Mouse (Mus musculus) monocyte, adult 2 months (primary cell): Measurements from ENCODE around the gene Slc25a34.

Source experiments
- DNase-seq, 2 experiments: peaks; one replicate each; pipeline ENCODE4 v3.0.0; 2022; ENCODE audit warnings: low spot score in 2 of 2, low read depth in 1 of 2

Slc25a34 gene

DNA sequence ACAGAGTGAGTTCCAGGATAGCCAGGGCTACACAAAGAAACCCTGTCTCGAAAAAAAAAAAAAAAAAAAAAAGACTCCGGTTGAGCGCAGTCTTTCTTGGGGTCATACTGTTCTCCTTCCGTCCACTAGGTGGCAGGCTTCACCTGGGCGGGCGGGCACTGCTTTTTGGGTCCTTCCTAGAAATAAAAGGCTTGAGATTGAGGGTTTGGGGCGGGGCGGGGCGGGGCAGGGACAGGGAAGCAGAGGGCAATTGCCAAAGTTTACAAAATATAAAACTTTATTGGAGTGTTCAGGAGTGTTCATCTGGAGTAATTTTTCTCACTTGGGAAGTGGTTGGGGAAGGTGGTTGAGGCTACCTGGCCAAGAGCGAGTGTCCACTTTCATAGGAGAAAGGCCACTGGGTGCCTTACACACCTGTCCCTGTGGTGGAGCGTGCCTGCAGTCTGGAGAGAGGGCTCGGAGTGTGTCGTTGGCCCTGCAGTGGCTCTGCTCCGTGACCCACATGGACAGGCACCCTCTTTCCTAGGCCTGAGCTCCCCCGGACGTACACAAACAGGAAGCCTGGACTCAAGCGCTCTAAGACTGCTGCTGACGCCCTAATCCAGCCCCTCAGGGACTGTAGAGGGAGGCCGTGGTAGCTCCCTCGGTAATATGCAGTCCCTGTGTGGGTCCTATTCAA is 4.9 kb downstream of the Slc25a34 start, which contains the start of gene Tmem82:
Tmem82 (minus strand) TSS at position 69 of the 679 bp plus-strand sequence.
- peak in 1 of 2 experiments; percentile 33 for DNase-seq

- no peak for DNase-seq
These were observed 5.6 kb downstream of the Slc25a34 start for GRCm38 (mm10) chr4:141617863-141618564.

- peak; percentile 42 to 51 for DNase-seq
These were observed 6.3 kb downstream of the Slc25a34 start for GRCm38 (mm10) chr4:141617299-141617698.

DNA sequence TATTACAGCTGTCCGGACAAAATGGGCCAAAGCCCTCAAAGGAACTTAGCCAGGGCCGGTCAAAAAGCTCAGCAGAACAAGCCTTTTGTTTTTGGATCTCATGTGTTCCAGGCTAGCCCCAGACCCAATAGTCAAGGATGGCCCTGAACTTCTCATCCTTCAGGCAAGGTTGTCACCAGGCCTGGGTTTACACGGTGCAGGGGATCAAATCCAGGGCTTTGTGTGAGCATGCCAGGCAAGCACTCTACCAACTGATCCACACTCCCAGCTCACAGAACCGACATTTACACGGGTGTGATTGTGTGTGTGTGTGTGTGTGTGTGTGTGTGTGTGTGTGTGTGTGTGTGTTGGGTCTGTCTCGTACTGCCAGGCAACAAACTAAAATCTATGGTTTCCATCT is 6.8 kb downstream of the Slc25a34 start:
- no peak for DNase-seq

DNA sequence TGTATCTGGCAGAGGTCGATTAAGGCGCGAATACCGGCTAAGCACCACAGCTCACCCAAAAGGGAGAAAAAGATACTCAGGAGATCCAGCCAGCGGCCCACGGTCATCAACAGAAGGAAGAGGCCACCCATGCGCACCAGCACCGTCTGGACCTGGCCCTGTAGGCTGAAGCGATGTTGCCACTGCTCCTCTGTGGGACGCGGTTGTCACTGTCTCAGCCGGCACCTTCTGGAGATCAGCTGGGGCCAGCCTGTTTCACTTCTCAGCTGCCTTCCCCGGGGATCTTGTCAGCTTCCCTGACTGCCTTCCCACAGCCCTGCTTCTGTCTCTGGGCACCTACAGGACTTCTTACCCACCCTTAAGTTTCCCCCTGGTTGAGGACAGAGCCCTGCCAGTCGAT is 8.7 kb downstream of the Slc25a34 start:
- DNase-seq: no peak

DNA sequence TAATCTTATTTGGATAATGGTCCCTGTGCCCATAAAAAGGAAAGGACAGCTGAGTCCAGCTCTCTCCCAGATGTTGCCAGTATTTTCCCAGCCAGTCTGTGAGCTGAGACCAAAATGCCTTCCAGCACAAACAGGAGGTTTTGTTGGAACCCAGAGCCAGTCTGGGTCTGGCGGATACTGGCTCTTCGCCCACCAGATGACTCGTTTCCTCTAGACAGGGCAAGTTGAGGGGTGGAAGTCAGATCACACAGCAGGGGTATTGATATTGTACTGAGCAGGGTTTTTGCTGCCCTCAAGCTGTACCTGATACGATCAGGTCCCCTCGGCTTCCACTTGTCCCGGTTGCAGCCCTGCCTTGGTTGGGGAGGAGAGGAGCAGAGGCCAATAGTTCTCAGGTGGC is 14.1 kb downstream of the Slc25a34 start:
- no peak for DNase-seq

DNA sequence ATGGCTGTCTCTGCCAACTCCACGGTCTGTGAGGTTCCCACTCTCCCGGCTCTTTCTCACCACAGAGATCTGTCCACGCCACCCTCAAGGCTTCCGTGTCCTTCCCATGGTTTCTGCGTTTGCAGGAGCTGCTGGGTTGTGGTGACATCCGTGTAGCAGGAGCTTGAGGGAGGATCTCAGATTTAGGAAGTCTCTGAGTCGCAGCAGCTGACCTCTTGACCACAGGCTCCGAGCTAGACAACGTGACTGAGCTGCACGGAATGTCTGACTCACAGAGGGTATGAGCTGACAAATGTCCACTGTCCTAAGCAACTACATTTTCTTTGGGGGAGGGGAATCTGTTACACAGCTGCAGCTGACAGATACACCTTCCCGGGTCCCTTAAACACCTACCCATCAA is 17.8 kb downstream of the Slc25a34 start, which contains the start of gene Fblim1:
Fblim1 (minus strand) TSS at position 236 of the 400 bp plus-strand sequence.
- no peak for DNase-seq

- no peak for DNase-seq
These were observed 18.2 kb downstream of the Slc25a34 start for GRCm38 (mm10) chr4:141605421-141605820.

GRCm38 (mm10) chr4:141604493-141604892 is 19.1 kb downstream of the Slc25a34 start:
- DNase-seq: no peak

GRCm38 (mm10) chr4:141603921-141604320 is 19.7 kb downstream of the Slc25a34 start:
- DNase-seq: no peak

DNA sequence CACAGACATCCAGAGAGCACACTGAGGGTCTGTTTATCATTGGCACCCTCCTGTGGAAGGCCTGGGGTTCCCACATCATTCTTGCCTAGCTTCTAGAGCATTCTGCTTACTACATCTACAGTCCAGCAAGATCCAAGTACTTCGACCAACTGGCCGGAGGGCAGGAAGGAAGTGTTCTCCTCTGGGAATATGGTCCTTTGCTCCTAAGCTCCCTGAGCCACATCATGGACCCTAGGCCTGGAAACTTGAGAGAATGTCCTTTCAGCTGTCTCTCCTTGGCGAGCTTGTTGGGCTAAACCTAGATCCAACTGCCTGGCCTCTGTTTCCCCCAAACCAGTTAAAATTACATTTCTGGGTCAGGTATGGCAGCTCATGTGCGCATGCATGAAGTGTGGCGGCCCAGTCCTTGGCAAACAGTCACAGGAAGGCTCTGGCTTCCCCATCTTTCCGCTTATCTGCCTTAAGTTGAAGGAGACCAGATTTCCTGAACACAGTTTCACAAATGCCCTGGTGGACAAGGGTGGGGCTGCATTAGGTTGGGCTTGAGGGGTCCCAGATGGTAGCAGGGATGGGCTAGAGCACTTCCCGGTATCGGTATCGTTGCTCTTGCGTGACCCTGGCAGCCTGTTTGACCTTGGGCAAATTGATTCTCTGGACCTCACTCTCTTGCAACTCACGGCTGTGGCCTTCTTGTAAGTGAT is 20.9 kb downstream of the Slc25a34 start:
- no peak for DNase-seq

DNA sequence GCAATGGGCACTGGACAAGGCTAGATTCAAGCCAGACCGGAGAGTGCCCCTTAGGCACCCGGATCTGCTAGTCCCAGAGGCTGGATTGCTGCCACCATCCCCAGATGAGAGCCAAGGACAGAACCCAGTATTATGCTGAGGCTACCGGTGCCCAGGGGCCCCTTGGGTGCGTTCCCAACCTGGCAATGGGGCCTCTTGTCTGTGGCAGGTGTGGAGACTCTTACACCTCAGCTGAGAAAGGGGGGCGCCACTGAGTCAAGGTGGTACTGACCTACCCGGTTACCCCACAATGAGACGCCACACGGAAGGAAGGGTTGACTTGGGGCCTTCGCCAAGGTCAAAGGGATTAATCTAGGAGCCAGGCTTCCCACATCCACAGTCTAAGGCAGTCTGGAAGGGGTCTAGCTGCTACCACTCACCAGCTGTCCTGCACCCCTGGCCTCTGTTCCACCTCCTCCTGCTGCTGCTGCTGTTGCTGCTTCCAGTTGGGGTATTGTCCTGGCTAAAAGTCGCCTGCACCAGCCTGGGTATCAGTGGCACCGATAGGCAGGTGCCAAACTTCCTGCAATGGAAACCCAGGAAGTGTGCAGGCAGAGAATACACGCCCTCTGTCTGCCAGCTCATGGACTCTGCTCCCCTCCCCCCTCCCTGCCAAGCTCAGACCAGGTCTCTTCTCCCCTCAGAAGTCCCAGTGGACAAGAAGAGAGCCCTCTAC is 22.3 kb downstream of the Slc25a34 start:
- no peak for DNase-seq

DNA sequence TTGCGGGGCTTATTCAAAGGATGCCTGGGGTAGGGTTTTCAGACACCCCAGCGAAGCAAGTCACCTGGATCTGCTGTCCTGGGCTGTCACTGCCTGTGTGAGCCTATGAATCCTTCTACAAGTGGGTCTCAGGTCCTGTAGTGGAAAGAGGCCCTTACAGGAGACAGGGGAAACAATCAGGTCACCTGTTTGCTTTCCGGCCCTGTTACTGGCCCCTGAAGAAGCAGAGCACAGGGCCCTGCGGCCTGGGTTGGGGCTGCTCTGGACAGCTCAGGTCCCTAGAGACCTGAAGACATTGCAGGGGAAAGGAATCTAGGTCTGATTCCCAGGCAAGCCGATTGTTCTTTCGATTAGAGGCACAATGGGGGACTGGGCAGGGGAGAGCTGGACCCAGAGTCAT is 23.3 kb downstream of the Slc25a34 start:
- DNase-seq: no peak

DNA sequence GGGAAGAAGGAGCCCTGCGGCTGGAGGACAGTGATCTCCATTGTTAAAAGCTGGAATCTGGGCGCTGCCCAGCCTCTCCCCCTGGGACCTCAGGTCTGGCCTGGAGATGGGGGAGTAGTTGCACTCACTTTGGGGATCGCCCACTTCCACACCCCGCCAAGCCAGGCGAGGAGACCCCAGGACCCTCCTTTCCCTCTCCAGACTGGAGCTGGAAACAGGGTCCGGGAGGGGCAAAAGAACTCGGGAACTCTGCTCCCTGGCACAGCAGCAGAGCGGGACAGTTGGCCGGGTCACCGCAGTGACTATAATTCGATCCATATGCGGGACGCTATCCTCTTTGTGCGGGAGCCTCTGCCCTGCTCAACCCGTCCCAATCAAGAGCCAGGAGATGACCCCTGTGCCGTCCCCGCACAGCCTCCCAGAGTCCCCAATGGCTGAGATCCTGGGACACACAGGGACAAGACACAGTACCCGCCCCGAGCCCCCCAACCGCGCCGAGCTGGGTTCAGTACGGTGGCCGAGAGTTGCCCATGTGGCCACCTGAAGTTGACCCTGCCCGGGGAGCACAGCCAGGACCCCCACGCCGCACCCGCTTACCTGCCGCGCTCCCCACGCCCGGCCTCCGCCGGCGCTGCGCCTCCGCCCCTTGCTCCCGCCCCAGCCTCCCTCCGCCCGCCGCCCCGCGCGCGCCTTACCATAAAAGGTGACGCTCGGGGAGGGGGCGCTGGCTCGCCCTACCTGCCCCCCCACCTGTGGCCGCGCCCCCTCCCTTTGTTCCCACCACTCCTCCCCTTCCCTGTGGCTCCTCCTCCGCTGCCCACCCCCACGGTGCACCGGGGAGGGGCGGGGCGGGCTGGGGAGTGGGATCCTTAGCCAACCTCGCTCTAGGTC is 24.1 kb downstream of the Slc25a34 start:
- DNase-seq: no peak

- DNase-seq: no peak
These were observed 24.7 kb downstream of the Slc25a34 start for GRCm38 (mm10) chr4:141598894-141599250.

DNA sequence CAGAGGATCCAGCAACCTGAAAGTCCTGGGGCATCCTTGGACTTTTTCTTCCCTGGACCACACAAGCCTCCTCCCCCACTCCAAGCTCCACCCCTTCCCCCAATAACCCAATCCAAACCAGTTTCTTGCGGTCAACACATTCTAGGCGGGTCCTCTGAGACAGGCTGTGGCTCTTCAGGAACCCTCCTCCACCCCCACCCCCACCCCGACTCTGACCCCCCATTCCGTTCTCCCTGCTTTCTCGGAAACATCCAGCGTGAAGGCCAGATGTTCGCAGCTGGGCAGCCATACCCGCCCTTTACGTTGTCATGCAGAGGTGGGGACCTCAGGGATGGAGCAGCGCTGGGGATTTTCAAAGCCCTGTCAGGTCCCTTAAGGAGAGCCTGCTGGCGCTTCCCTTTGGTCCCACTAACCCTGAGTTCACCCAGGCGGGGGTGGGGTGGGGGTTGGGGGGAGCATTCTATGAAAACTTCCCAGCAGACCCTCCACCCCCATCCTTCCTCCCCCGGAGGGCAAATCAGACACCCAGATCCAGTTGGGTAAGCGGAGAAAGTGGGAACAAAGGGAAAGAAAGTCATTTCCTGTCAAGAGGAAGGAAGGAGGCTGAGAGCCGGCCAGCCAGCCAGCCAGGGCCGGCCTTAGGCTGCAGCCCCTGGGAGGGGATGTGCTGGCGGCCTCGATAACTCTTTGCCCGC is 25.3 kb downstream of the Slc25a34 start:
- no peak for DNase-seq

- no peak for DNase-seq
These were observed 26.8 kb downstream of the Slc25a34 start for GRCm38 (mm10) chr4:141596700-141597328.

DNA sequence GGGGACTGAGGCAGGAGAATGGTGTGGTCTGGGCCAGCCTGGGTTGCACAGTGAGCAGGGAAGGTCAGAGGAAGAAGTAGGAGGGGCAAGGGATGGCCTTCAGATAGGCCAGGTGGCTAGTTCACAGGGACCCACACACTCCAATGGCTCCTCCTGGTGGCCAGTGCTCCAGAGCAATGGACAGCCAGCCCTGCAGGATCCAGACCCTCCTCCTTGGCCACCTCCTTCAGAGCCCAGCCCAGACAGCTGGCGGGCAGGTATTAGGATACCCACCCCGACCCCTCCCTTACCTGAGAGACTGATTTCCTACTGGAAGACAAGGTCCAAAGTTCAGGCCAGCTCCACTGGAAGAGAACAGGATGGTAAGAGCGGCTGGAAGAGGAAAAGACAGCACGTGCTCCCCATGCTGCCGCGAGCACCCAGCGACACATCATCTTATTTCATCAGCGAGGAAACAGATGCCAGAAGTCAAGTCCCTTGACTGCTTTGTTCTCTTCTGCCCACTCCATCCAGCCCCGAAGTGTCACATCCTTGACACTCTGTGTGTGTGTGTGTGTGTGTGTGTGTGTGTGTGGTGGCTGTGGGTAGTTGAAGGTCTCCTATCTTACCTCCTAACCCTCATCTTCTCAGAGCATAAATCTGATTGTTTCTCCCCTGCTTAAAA is 27.9 kb downstream of the Slc25a34 start:
- no peak for DNase-seq

GRCm38 (mm10) chr4:141595138-141595537 is 28.5 kb downstream of the Slc25a34 start:
- no peak for DNase-seq
